Mouse (Mus musculus): Measurements from ENCODE around the gene Eif2d. TPM values are rescaled to one million over a fixed set of nuclear protein-coding genes. Genes with fewer than 3 reads are reported as not detected.

The Eif2d gene
- total RNA-seq, 2 experiments from 2014 or later, result 47.4 to 49.9 TPM

GRCm38 (mm10) chr1:131212956-131213355 lies 60.0 kb downstream of the Eif2d start:
- DNase-seq (ENCODE audit: low spot score in 2 of 2), result no peak

GRCm38 (mm10) chr1:131213361-131213760 lies 60.4 kb downstream of the Eif2d start:
- no peak for DNase-seq (ENCODE audit: low spot score in 2 of 2)

- no peak for DNase-seq (ENCODE audit: low spot score in 2 of 2)
These were observed 66.0 kb downstream of the Eif2d start for GRCm38 (mm10) chr1:131218933-131219332.

GRCm38 (mm10) chr1:131221822-131222590 lies 69.0 kb downstream of the Eif2d start:
- no peak for DNase-seq (ENCODE audit: low spot score in 2 of 2)

GRCm38 (mm10) chr1:131223345-131223744 lies 70.4 kb downstream of the Eif2d start:
- no peak for DNase-seq (ENCODE audit: low spot score in 2 of 2)

- no peak for DNase-seq (ENCODE audit: low spot score in 2 of 2)
These were observed 72.0 kb downstream of the Eif2d start for GRCm38 (mm10) chr1:131224848-131225471.

GRCm38 (mm10) chr1:131228225-131228624 lies 75.2 kb downstream of the Eif2d start:
- DNase-seq (ENCODE audit: low spot score in 2 of 2), result no peak

- DNase-seq (ENCODE audit: low spot score in 2 of 2), result no peak
These were observed 75.7 kb downstream of the Eif2d start for GRCm38 (mm10) chr1:131228659-131229058.

GRCm38 (mm10) chr1:131233527-131233926 lies 80.5 kb downstream of the Eif2d start:
- DNase-seq (ENCODE audit: low spot score in 2 of 2), result no peak

- no peak for DNase-seq (ENCODE audit: low spot score in 2 of 2)
These were observed 83.1 kb downstream of the Eif2d start for GRCm38 (mm10) chr1:131236077-131236476.

Other genes with a start within 250 kb of the Eif2d start
- not detected for gene Il20, start 241.7 kb upstream of the Eif2d start, total RNA-seq (2021)
- not detected for gene Il19, start 213.1 kb upstream of the Eif2d start, total RNA-seq (2021)
- not detected for gene Il10, start 133.3 kb upstream of the Eif2d start, total RNA-seq (2021)
- 100 to 1,000 TPM; 152 to 160 TPM for gene Mapkapk2, start 55.4 kb upstream of the Eif2d start, total RNA-seq (2021)
- gene Dyrk3, start 14.8 kb upstream of the Eif2d start, total RNA-seq (2021), result 1 to 10 TPM; 7.9 to 8.4 TPM
- 10 to 100 TPM; 11.1 to 14.1 TPM for gene Rassf5, start 92.1 kb downstream of the Eif2d start, total RNA-seq (2021)
- gene Ikbke, start 126.4 kb downstream of the Eif2d start, total RNA-seq (2021), result 10 to 100 TPM; 19.5 to 20.0 TPM